Mouse (Mus musculus) hindbrain, embryonic 16.5 days (tissue): ENCODE measurements around the gene Dda1. TPM values are rescaled to one million over a fixed set of nuclear protein-coding genes. Genes with fewer than 3 reads are reported as not detected.

ENCODE experiments used
- ATAC-seq: fragments of 200-750 bp; cut with Nextera tagmentation; 2 replicates; pipeline ENCODE4 v1.8.0; 2017; ENCODE audit warnings: moderate TSS enrichment, moderate library complexity
- H3K27ac ChIP-seq: fragments of 300-500 bp; sonication (generic); 2 replicates; pipeline ENCODE4 v1.5.1; 2014; ENCODE audit warnings: low read depth, mild to moderate bottlenecking, control low read depth, low read length, moderate library complexity
- H3K27me3 ChIP-seq: fragments of 300-500 bp; sonication (generic); replicated peaks from 2 replicates; pipeline ENCODE4 v1.6.1; 2014; ENCODE audit warnings: low read length; ENCODE audit not compliant: control insufficient read depth, insufficient read depth
- H3K36me3 ChIP-seq: fragments of 300-500 bp; sonication (generic); 2 replicates; pipeline ENCODE4 v1.6.1; 2014; ENCODE audit warnings: mild to moderate bottlenecking, low read length, moderate library complexity, mixed read lengths; ENCODE audit not compliant: control insufficient read depth, insufficient read depth
- H3K4me1 ChIP-seq: fragments of 300-500 bp; sonication (generic); 2 replicates; pipeline ENCODE4 v1.6.1; 2014; ENCODE audit warnings: low read depth, low read length; ENCODE audit not compliant: control insufficient read depth, insufficient read depth
- H3K4me2 ChIP-seq: fragments of 300-500 bp; sonication (generic); 2 replicates; pipeline ENCODE4 v1.6.1; 2014; ENCODE audit warnings: mild to moderate bottlenecking, low read length, control low read depth, moderate library complexity
- H3K4me3 ChIP-seq: fragments of 300-500 bp; sonication (generic); 2 replicates; pipeline ENCODE4 v1.5.1; 2014; ENCODE audit warnings: mild to moderate bottlenecking, low read length, control low read depth, moderate library complexity
- H3K9ac ChIP-seq: fragments of 300-500 bp; sonication (generic); 2 replicates; pipeline ENCODE4 v1.6.1; 2014; ENCODE audit warnings: low read depth, mild to moderate bottlenecking, control low read depth, low read length, moderate library complexity
- H3K9me3 ChIP-seq: fragments of 300-500 bp; sonication (generic); 2 replicates; pipeline ENCODE4 v1.6.1; 2014; ENCODE audit warnings: mild to moderate bottlenecking, low read length, moderate library complexity; ENCODE audit not compliant: control insufficient read depth
- WGBS: fragments of 180-500 bp; shearing (Covaris S2); extraction: QIAGEN DNeasy Blood & Tissue Kit; methylation state at CpG from one replicate; pipeline ENCODE4 v1.1.7; 2014; 5-methylcytosine and 5-hydroxymethylcytosine counted together
- polyA plus RNA-seq: library from polyadenylated mRNA; unstranded; fragments of >200 nt; fragmentation: Nextera tagmentation; extraction: Ambion mirVana; gene quantifications from 2 replicates; pipeline ENCODE4 v1.2.1, GENCODE M21; 2015

Gene Dda1
- polyA plus RNA-seq, 1 experiment from 2014 or later, result 247 TPM

DNA sequence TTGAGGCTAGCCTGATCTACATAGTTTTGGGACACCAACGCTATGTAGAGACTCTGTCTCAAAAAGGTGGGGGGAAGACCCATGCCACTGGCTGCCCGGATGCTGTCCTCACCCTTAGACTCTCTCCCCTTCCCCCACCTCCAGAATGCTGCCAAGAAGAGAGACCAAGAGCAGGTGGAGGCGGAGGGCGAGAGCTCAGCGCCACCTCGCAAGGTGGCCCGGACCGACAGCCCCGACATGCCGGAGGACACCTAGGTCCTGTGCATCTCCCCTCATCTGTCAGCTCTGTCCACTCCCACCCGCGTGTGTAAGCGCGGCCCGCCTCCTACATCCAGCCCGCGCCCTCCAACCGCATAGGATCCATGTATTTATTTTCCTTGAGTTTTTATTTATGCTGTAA lies 5.3 kb downstream of the Dda1 start:
- H3K4me3 ChIP-seq, result no peak overlapping the region
- no peak overlapping the region for H3K27ac ChIP-seq
- H3K27me3 ChIP-seq, result no peaks in the 10 kb centered on the region
- ATAC-seq, result no peak
- H3K9ac ChIP-seq, result no peak overlapping the region
- no peaks in the 10 kb centered on the region for H3K9me3 ChIP-seq
- peaks cover 26% of the 10 kb centered on the region for H3K4me1 ChIP-seq
- H3K4me2 ChIP-seq, result no peak overlapping the region
- WGBS, result 93% methylated on average over 18 of the region's 18 CpGs
- H3K36me3 ChIP-seq, result peaks cover 26% of the 10 kb centered on the region

DNA sequence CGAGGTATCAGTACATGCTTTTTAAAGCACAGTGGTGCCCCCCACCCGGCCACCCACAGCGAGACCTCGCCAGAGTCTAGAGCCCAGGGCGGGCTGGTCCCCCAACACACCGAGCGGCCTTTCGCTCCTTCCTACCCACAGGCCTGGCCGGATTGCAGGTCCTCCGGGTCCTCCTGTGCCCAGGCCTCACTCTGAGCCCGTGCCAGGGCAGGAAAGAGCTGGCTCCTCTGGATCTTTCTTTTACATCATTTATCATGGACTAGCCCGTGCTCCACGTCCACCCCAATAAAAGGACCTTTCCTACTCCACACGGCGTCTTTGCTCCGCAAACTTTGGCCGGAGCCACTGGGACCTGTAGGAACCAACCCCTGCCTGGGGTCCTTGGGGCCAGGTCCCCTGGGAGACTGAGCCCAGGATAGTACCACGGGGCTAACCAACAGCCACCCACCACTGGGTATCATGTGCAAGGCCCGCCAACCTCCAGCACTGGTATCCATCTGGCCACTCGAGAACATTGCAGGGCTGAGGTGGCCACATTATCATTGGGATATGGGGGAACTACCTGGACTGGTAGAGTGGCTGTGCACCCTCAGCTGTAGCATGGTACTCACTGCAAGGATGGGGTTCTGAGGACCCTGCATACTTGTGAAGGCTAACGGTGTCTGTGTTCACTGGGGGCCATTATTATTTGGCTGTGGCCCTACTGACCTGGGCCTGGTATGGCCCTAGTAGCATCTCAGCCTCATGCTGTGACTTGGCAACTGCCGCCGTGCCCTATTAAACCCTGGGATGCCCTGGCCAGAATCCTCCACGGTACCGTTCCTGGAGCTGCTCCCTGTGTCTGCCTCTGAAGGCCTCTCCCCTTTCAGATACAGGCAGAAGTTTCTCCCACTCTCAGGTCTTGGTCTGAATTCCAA lies 6.0 kb downstream of the Dda1 start:
- WGBS, result 86% methylated on average over 25 of the region's 25 CpGs
- H3K4me3 ChIP-seq, result no peak overlapping the region
- H3K4me2 ChIP-seq, result no peak overlapping the region
- peak overlapping the region; percentile 85 for H3K27ac ChIP-seq
- H3K9me3 ChIP-seq, result no peaks in the 10 kb centered on the region
- H3K27me3 ChIP-seq, result no peaks in the 10 kb centered on the region
- H3K9ac ChIP-seq, result no peak overlapping the region; the same call in 1 of the 2 replicates
- peaks cover 22% of the 10 kb centered on the region for H3K4me1 ChIP-seq
- ATAC-seq, result no peak
- H3K36me3 ChIP-seq, result peaks cover 30% of the 10 kb centered on the region

DNA sequence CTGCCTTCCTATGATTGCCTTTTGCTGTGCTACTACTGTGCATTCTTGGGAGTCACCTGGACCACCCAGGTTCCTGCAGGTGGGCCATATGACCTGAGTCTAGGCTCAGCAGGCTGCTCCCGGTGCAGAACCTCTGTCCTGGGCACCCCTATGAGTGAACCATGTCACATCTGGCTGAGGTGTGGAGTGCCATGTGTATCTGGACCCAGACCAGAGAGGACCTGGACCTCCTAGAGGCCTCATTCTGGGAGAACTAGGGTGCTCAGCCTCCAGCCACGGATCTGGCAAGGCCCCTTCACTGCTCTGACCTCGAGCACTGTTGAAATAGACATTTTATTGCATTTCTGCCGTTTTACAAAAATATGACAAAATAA lies 6.7 kb downstream of the Dda1 start:
- Histone ChIP-seq H3K9ac (peak overlapping the region; percentile 24; the same call in 1 of the 2 replicates), H3K9me3 (no peaks in the 10 kb centered on the region), H3K27me3 (no peaks in the 10 kb centered on the region), H3K4me2 (peak overlapping the region; percentile 89), H3K4me3 (peak overlapping the region; percentile 54), H3K4me1 (peaks cover 15% of the 10 kb centered on the region), H3K36me3 (peaks cover 36% of the 10 kb centered on the region), H3K27ac (peak overlapping the region; percentile 85)
- WGBS, result 21% methylated on average over 4 of the region's 4 CpGs
- peak; percentile 3; the same call in 1 of the 2 replicates for ATAC-seq

DNA sequence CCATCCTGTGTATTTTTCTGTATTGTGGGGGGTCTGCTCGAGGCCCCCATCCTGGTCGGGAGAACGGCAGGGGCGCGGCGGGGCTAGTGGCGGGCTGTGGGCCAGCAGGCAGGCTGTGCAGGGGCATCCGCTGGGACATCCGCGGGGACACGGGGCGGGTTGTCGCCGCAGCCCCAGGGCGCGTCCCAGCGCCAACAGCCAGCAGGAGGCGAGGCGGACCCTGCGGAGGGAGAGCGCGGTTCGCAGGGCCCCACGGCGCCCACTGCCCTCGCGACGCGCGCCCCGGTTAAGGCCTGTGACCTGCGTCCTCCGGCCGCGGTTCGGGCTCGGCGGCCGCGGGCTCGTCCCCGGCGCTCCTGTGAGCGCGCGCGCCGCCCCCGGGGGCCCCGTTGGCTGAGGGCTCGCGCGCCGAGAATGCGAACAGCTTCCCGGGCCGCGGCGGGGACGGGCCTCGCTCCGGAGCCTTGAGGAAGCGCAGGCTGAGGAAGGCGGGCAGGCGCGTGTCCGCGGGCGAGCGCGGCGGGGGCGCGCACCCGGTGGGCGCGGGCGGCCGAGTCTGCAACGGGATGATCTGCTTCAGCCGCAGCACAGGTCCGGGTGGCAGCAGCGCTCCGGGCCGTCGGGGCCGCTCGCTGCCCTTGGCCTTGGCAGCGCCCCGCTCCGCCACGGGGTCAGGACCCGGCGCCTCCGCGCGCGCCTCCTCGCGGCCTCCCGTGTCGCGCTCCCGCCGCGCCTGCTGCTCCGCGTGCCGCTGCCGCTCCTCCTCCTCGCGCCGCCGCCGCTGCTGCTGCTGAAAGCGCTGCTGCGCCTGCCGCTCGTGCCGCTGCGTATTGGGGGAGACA lies 7.3 kb downstream of the Dda1 start:
- Histone ChIP-seq H3K27ac (peak overlapping the region; percentile 85), H3K27me3 (no peaks in the 10 kb centered on the region), H3K36me3 (peaks cover 42% of the 10 kb centered on the region), H3K9me3 (no peaks in the 10 kb centered on the region), H3K9ac (peak overlapping the region; percentile 74), H3K4me2 (peak overlapping the region; percentile 89), H3K4me1 (peaks cover 15% of the 10 kb centered on the region), H3K4me3 (peak overlapping the region; percentile 54)
- peak; percentile 75 for ATAC-seq
- under 1% methylated on average over 57 of the region's 121 CpGs for whole genome bisulfite sequencing

DNA sequence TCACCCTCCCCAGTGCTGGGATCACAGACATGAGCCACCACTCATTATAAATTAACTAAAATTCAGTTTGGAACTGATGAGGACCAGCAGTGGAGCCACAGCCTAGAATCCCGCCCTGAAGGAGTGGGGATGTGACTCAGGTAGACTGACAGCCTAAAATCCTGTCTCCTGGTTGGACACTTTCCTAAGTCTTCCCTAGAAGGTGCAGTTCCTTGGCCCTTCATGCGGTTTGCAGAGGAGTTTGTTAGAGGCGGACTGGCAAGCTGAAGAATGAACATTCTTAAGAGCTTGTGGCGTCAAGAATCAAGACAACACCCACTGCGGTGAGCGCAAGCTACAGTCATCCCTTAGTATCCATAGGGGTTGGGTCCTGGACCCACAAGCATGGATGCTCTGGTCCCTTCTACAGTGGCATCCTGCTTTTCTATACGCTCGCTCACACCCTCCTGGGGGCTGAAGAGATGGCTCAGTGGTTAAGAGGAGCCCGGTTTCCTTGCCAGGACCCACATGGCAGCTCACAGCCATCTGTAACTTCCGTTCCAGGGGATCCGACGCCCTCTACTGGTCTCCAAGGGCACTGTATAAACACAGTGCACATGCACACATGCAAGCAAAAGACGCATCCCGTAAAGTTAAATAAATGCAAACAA lies 8.3 kb downstream of the Dda1 start:
- peak overlapping the region; percentile 54 for H3K4me3 ChIP-seq
- no peak for ATAC-seq
- peaks cover 15% of the 10 kb centered on the region for H3K4me1 ChIP-seq
- no peaks in the 10 kb centered on the region for H3K27me3 ChIP-seq
- H3K9ac ChIP-seq, result peak overlapping the region; percentile 74
- peak overlapping the region; percentile 85 for H3K27ac ChIP-seq
- peaks cover 36% of the 10 kb centered on the region for H3K36me3 ChIP-seq
- WGBS, result 38% methylated on average over 14 of the region's 14 CpGs
- H3K4me2 ChIP-seq, result peak overlapping the region; percentile 89
- H3K9me3 ChIP-seq, result no peaks in the 10 kb centered on the region

DNA sequence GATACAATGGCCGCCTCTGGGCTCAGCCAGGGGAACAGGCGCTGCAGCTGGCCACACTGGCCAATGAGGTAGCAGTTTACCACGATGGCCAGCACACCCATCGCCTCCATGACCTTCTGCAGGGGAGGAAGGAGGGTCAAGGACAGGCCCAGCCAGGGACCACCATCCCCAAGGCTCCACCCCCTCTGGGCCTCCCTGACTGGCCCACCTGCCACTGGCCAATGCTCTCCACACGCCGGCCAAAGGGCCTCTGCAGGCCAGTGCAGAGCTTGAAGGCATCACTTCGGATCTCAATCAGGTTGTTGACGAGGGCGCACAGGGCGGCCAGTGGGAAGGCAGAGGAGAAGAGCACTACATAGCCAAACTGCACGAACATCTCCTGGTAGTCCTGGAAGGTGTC lies 9.9 kb downstream of the Dda1 start:
- WGBS, result 87% methylated on average over 11 of the region's 11 CpGs
- H3K4me3 ChIP-seq, result no peak overlapping the region
- ATAC-seq, result no peak
- 0 out of 2 replicates have a peak overlapping the region, but pooled peaks have one; percentile 27 for H3K9ac ChIP-seq
- H3K4me1 ChIP-seq, result peaks cover 15% of the 10 kb centered on the region
- H3K36me3 ChIP-seq, result peaks cover 36% of the 10 kb centered on the region
- H3K9me3 ChIP-seq, result no peaks in the 10 kb centered on the region
- no peaks in the 10 kb centered on the region for H3K27me3 ChIP-seq
- no peak overlapping the region for H3K27ac ChIP-seq
- no peak overlapping the region for H3K4me2 ChIP-seq

DNA sequence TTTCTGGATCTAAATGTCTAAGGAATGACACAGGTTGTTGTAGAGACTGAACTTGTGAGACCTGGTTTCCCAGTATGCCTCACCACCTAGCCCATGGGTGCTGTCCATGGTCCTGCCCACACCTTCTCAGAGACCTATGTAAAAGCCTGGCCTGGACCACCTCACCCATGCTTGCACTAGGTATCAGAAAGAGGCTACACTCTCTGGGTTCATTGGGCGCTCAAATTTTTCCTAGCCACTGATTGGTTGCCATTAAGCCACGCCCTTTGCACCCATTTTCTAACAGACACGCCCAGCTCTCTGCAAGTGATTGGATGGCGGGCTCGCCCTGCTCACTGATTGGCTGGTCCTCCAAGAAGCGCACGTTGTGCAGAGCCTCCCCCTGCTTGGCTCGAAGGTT lies 14.9 kb downstream of the Dda1 start:
- H3K4me1 ChIP-seq, result peaks cover 19% of the 10 kb centered on the region
- WGBS, result 59% methylated on average over 8 of the region's 8 CpGs
- H3K9ac ChIP-seq, result no peak overlapping the region
- H3K9me3 ChIP-seq, result no peaks in the 10 kb centered on the region
- no peak overlapping the region for H3K27ac ChIP-seq
- H3K4me2 ChIP-seq, result no peak overlapping the region
- H3K36me3 ChIP-seq, result peaks cover 24% of the 10 kb centered on the region
- H3K27me3 ChIP-seq, result no peaks in the 10 kb centered on the region
- ATAC-seq, result no peak
- no peak overlapping the region for H3K4me3 ChIP-seq

DNA sequence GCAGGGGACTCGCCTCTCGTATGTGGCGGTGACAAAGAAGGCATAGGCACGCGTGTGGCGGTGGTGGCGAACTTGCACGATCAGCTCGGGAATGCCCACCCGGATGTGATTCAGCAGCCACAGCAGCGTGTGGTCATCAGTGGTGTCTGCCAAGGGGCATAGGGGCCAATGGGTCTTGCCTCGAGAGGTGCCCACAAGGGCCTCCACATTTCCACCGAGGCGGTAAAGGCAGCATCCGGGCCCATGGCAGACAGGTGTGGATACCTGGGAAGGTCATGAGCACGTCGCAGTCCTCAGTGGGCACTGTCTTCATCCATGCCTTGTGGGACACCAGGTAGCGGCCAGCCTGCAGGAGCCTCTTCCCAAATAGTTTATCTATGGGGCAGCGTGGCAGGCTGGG lies 15.7 kb downstream of the Dda1 start:
- Histone ChIP-seq H3K4me2 (peak overlapping the region; percentile 84), H3K36me3 (peaks cover 20% of the 10 kb centered on the region), H3K4me3 (peak overlapping the region; percentile 88), H3K4me1 (peaks cover 27% of the 10 kb centered on the region), H3K27me3 (no peaks in the 10 kb centered on the region), H3K9ac (peak overlapping the region; percentile 97), H3K9me3 (no peaks in the 10 kb centered on the region), H3K27ac (no peak overlapping the region)
- WGBS, result 94% methylated on average over 19 of the region's 19 CpGs
- ATAC-seq, result no peak
